In genomic region chr1:157554686-157555530, GRCm38 (mm10) we compare ENCODE assay signal across 8 mouse cellular contexts. TPM values are rescaled to one million over a fixed set of nuclear protein-coding genes. Genes with fewer than 3 reads are reported as not detected.
DNase-seq lines count a peak whose midpoint lies in the region; ATAC-seq lines count a peak whose summit lies in the region.

No protein-coding gene starts in this region.

- peak overlapping the region; percentile 58 for H3K4me2 ChIP-seq in heart, embryonic 14.5 days (ENCODE audit: low read length)

- ATAC-seq in heart, embryonic 14.5 days (ENCODE audit: insufficient number of reproducible peaks, insufficient read depth, low FRiP score, low read depth): no peak

- peaks cover 2 to 6% of the 10 kb centered on the region in 2 experiments; a peak in 2 of 4 replicates for H3K4me1 ChIP-seq in heart, embryonic 14.5 days (ENCODE audit: control insufficient read depth in 2 of 2, insufficient read depth in 2 of 2, low read length in 2 of 2)
- H3K4me1 ChIP-seq in hindbrain, embryonic 10.5 days (replicated peaks): peaks cover 19% of the 10 kb centered on the region
- H3K4me1 ChIP-seq in megakaryocyte, embryonic 14.5 days: no peaks in the 10 kb centered on the region

- H3K36me3 ChIP-seq in heart, embryonic 14.5 days (ENCODE audit: control insufficient read depth, insufficient read depth, low read length): no peaks in the 10 kb centered on the region
- no peaks in the 10 kb centered on the region for H3K36me3 ChIP-seq in hindbrain, embryonic 10.5 days
- H3K36me3 ChIP-seq in megakaryocyte, embryonic 14.5 days (replicated peaks; ENCODE audit: low read length): no peaks in the 10 kb centered on the region

- H3K27ac ChIP-seq in heart, embryonic 14.5 days (replicated peaks in 1 of 2; ENCODE audit: control insufficient read depth in 1 of 2, insufficient read depth in 1 of 2, low read depth in 2 of 2, low read length in 2 of 2): no peak overlapping the region
- no peak overlapping the region for H3K27ac ChIP-seq in hindbrain, embryonic 10.5 days

- 0 out of 2 replicates have a peak, but pooled peaks cover 4% of the 10 kb centered on the region for H3K27me3 ChIP-seq in heart, embryonic 14.5 days (ENCODE audit: control insufficient read depth, insufficient read depth, low read length)
- H3K27me3 ChIP-seq in hindbrain, embryonic 10.5 days (ENCODE audit: insufficient read depth, poor library complexity, severe bottlenecking): peaks cover 40% of the 10 kb centered on the region
- H3K27me3 ChIP-seq in megakaryocyte, embryonic 14.5 days (replicated peaks): no peaks in the 10 kb centered on the region

- H3K4me3 ChIP-seq in heart, embryonic 14.5 days (ENCODE audit: control insufficient read depth in 1 of 2, insufficient read depth in 1 of 2, low read depth in 1 of 2, low read length in 2 of 2): peak overlapping the region; percentile 14 to 18; a peak in 3 of 4 replicates
- H3K4me3 ChIP-seq in hindbrain, embryonic 10.5 days: peak overlapping the region; percentile 27
- peak overlapping the region; percentile 59 for H3K4me3 ChIP-seq in megakaryocyte, embryonic 14.5 days (replicated peaks)

- WGBS in heart, embryonic 14.5 days: 20% methylated on average over 27 of the region's 27 CpGs
- 22% methylated on average over 27 of the region's 27 CpGs for WGBS in hindbrain, embryonic 10.5 days

- no peaks in the 10 kb centered on the region for H3K9me3 ChIP-seq in heart, embryonic 14.5 days (ENCODE audit: control insufficient read depth, low read length)
- H3K9me3 ChIP-seq in hindbrain, embryonic 10.5 days: no peaks in the 10 kb centered on the region
- peaks cover 4% of the 10 kb centered on the region; the same call in 1 of the 2 replicates for H3K9me3 ChIP-seq in megakaryocyte, embryonic 14.5 days

- peak overlapping the region; percentile 34; the same call in 1 of the 2 replicates for H3K9ac ChIP-seq in heart, embryonic 14.5 days (ENCODE audit: low read length)

- DNase-seq in heart, postnatal 4 days: no peak
- peak; percentile 44 for DNase-seq in brain, adult 2 months (ENCODE audit: low read depth, low spot score)
- no peak for DNase-seq in hindbrain, embryonic 10.5 days (ENCODE audit: low spot score)
- no peak for DNase-seq in T-cell, adult 2 months (ENCODE audit: low spot score)
- DNase-seq in right cerebral cortex, adult 18-20 months: no peak
- DNase-seq in ovary, postnatal 14 days (ENCODE audit: low spot score): no peak

RNA-seq across cellular contexts. Expression of gene Sec16b, which starts 48.4 kb away (rescaled TPM):
- 1.2 TPM in 2 replicates for polyA plus RNA-seq in heart, embryonic 14.5 days (2014; fragmentation: Nextera tagmentation; extraction: Ambion mirVana)
- total RNA-seq in heart, postnatal 4 days (2021): 1 to 10 TPM; 2.3 TPM
- 0.58 and 1.2 TPM in 2 replicates for polyA plus RNA-seq in hindbrain, embryonic 10.5 days (2016; fragmentation: Nextera tagmentation; extraction: Ambion mirVana)
- polyA plus RNA-seq in megakaryocyte, embryonic 14.5 days (2012; ENCODE audit: insufficient read depth, low replicate concordance): not detected in 2 replicates
